Mouse (Mus musculus) gastrocnemius, adult 8-10 months (tissue): ENCODE results near the gene Gm20716. TPM values are rescaled to one million over a fixed set of nuclear protein-coding genes. Genes with fewer than 3 reads are reported as not detected.
"Not testable (repeated sequence)": the region's sequence is repeated elsewhere in the genome, so short reads cannot be mapped to it uniquely, and the experiment has no call there.

Source experiments
- DNase-seq, 2 experiments: peaks; one replicate each; pipeline ENCODE4 v3.0.0; 2022; ENCODE audit warnings: low spot score in 2 of 2
- microRNA-seq: library from miRNA; unstranded; fragments of <30 nt; microRNA quantifications from one replicate; pipeline ENCODE4 v1.2.0, GENCODE M21; 2022
- total RNA-seq, 4 experiments: library from RNA; stranded (reverse); gene quantifications; 2 replicates each; pipeline ENCODE4 v1.2.4; 2022

The Gm20716 gene
- total RNA-seq, 4 experiments from 2014 or later, result 10.1 to 16.6 (median 14.1) TPM

DNA sequence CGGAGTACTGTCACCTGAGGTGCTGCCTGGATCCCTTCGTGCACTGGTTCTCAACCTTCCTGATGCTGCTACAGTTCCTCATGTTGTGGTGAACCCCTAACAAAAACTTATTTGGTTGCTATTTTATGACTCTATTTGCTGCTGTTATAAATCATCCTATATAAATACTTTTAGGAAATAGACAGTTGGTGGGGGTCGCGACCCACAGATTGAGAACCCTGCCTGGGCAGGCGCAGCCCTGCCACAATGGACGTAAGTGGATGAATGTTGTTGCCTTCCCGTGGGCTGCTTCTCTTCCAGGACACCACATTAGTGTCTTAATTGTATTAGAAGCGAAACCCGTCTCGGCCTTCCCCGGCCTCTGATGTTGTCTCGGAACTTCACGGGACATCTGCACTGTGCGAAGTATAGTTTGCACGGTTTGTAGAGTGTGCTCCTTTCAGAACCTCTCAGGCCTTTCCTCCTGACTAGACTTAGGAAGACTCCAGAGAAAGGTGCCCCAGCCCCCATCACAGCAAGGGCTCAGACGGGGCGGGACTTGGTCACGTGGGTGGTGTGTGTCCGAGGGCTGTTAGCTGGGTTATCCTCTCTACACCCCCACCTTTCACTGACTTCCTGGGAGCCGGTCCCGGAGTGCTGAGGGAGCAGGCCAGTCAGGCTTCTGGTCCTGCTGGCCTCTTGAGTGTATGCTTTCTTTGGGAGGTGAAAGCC lies 63.3 kb downstream of the Gm20716 start:
- DNase-seq, result no peak

GRCm38 (mm10) chr2:168161978-168162377 lies 68.2 kb downstream of the Gm20716 start:
- DNase-seq, result no peak

GRCm38 (mm10) chr2:168161514-168161971 lies 68.6 kb downstream of the Gm20716 start:
- DNase-seq, result no peak

DNA sequence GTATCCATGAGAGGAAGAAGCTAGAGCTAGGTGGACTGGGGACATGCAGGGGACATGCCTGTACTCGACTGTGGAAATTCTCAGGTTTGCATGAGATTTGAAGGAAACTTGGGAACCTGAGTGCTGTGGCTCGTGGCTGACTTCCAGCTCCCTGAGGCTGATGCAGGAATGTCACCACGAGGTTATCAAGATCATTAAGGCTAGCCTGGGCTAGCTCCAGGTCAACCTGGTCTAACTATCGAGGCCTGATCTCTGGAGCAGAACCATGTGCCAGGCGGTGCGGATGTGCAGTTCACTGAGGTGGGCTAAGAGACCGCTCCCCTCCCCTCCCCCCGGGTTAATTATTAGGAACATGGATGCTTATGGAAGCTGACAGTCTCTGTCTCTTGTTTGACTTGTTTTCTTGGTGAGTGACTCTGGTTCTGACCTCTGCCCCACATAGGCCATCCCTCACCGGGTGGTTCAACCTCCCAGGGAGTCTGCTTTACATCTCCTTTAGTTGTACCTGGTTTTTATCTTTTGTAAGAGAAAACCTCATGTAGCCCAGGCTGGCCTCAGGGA lies 69.7 kb downstream of the Gm20716 start:
- DNase-seq, result no peak

GRCm38 (mm10) chr2:168158911-168159711 lies 71.1 kb downstream of the Gm20716 start:
- no peak for DNase-seq

GRCm38 (mm10) chr2:168157974-168158373 lies 72.2 kb downstream of the Gm20716 start:
- DNase-seq, result not testable (repeated sequence)

DNA sequence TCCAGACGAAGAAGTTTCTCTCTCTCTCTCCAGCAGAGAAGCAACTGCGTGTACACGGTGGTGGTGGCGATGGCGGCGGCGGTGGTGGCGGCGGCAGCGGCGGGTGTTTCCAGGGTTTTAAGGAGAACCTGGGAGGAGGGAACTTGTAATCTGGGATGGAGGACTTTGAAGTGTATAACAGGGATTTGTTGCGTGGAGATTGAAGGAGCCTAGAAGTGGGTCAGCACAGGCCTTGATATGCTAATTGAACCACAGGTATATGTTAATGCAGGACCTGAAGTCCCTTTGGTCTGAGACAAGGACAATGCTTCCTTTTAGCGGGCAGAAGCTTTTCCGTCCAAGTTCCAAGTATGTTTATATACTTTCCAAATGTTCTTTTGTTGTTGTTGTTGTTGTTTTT lies 73.8 kb downstream of the Gm20716 start:
- no peak for DNase-seq

- no peak for DNase-seq
Observed at GRCm38 (mm10) chr2:168155666-168156065, 74.5 kb downstream of the Gm20716 start.

DNA sequence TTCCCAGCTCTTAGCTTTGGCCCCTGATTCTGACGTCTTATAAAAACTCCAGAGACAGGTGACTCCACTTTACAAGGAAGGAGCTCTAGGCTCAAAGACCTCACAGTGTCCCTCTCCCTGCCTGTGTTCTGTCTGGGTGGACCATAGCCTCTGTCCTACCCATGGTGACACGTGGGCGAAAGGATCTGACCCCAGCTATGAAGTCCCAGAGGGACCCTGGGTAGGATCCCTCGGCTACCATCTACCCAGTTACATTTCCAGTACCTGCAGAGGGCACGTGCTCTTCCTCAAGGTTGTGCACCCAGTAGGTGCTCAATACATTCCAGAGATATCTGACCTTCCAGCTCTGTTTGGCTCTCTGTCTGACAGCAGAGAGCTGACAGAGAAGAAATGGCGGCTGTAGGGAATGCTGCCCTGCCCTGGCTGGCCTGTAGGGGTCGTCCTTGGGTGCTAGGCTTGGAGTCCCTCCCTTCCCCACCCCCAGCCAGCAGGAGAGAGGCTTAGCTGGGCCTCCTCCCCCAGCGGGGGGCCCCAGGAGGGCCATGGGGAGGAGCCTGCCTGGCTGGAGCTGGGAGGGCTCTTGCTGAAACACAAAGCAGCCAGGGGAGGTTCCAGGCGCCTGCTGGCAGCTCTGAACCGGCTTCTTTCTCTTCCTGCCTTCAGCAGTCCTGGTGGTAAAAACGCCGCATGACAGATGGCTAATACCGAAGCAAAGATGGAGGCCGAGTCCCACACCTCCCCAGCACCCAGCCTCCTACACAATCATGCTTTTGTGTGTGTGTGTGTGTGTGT lies 75.9 kb downstream of the Gm20716 start:
- DNase-seq, result peak; percentile 28 to 47

DNA sequence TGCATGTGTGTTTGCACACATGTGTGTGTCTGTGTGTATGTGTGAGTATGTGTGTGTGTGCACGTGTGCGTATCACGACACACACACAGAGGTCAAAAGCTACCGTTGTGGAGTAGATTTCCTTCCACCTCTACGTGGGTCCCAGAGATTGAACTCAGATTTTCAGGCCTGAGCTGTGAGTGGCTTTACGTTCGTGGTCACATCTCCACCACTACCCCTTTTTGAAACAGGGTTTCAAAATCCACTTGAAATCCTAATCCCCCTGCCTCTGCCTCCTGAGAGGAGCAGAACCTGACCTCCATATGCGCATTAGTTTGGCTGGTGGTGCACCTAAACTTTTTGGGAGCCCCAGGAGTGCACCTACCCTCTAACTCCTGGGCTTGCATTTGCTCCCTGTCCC lies 80.9 kb downstream of the Gm20716 start:
- DNase-seq, result no peak

DNA sequence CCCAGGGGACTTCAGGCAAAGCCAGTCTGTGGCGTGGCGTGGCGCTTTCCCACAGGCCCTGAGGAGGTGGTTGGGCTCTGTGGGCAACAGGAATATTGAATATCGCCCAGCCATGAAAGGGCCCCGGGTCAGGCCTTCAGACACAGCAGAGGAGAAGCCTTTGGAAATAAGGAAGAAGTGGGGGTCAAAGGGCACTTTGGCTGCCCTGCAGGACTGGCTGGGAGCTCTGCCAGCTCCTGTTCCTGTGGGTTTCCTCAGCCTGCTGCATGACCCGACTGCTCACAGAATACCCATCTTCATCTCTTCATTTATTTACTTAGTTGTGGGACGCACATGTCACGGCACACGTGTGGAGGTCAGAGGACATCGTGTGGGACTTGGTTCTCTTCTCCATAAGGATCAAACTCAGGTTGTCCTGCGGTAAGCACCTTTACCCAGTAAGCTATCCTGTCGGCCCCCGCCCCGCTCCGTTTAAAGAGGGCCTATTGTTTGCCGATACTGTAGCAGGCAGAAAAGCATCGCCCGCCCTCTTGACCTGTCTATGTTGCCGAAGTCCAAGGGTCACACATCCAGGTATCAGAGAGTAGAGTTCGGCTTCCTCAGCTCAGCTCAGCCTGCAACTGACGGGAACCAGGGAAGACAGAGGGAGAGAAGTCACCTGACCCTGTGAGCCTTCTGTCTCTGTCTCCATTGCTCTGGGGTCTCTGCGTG lies 82.3 kb downstream of the Gm20716 start:
- DNase-seq, result no peak

DNA sequence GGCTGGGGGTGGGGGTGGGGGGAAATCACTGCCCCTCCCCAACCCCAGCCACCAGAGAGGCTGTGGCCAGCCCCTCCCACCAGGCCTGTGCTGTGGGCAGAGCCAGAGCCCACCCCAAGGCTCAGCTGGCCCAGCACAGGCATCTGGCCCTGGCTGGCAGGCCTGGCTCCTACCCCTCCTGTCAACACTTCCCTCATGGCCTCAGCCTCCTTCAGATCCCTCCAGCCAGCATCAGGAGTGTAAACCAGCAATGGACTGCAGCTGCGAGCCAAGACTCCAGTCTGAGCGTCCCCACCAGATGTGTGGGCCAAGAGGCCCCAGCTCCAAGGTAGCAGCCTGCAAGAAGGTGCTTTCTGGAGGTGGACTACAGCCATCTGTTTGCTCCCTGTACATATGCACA lies 84.7 kb downstream of the Gm20716 start:
- no peak for DNase-seq

DNA sequence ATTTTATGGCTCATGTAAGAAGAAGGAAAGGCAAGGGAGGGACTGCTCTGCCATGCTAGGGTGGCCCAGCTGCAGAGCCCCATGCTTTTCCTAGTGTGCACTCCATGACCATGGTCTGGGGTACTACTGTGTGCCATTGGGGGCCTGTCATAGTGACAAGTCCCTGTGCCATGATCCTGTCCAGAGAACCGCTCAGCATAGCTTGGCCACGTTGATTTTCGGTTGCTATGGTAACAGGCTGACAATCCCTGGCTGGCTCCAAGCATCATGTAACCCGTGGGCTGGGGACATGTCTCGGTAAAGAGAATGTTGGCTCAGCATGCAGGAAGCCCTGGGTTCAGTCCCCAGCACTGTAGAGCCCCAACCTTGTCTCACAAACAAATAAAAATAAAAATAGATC lies 86.4 kb downstream of the Gm20716 start:
- no peak for DNase-seq

DNA sequence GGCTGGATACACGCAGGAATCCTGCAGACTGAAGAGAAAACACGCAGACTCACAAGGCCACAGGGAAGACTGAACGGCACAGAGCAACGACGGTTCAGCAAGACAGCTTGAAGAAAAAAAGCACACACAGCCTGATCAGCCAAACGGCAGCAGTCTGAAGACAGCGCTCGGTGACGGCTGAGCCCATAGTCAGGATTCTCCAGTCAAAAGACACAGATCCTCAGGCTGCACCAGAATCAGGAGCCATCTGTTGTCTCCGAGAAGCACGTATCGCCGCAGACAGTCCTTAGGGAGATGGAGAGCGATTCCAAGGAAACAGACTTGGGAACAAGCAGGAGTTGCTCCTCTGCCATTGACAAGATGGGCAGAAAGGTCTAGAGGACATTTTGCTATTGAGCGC lies 93.0 kb downstream of the Gm20716 start:
- no peak for DNase-seq

Small RNAs within 50 kb of the gene (microRNA-seq; reads per million reads assigned to microRNA genes)
- gene Gm24561, result not detected

Other genes starting within 250 kb of the Gm20716 start
- gene Ripor3, start 219.7 kb downstream of the Gm20716 start, total RNA-seq, result under 1 TPM in 2 of 4 experiments, not detected in 2; 0.39 to 0.41 TPM
- gene Pard6b, start 149.4 kb downstream of the Gm20716 start, total RNA-seq, result 1 to 10 TPM in 3 of 4 experiments, under 1 TPM in 1; 0.73 to 1.8 (median 1.2) TPM
- gene Adnp, start 23.3 kb downstream of the Gm20716 start, total RNA-seq, result 10 to 100 TPM in 3 of 4 experiments, 1 to 10 TPM in 1; 7.4 to 16.6 (median 13.8) TPM
- gene Dpm1, start 227 bp upstream of the Gm20716 start, total RNA-seq, result 10 to 100 TPM; 49.6 to 72.9 (median 64.6) TPM
- gene Mocs3, start 258 bp upstream of the Gm20716 start, total RNA-seq, result 1 to 10 TPM; 4.4 to 5.9 (median 5.6) TPM
- under 1 TPM in 1 of 4 experiments, not detected in 3; 0.31 TPM for gene Kcng1, start 51.4 kb upstream of the Gm20716 start, total RNA-seq